Mouse (Mus musculus) kidney, postnatal 0 days (tissue): Measurements from ENCODE around the gene Arntl. TPM values are rescaled to one million over a fixed set of nuclear protein-coding genes. Genes with fewer than 3 reads are reported as not detected.

Experiments used
- ATAC-seq: fragments of 200-750 bp; cut with Nextera tagmentation; replicated peaks from 2 replicates; pipeline ENCODE4 v1.8.0; 2017; ENCODE audit warnings: low read depth, moderate number of reproducible peaks, moderate TSS enrichment, moderate library complexity; ENCODE audit not compliant: low FRiP score
- DNase-seq: peaks from one replicate; pipeline ENCODE4 v3.0.0-alpha.2; 2016; ENCODE audit warnings: low spot score
- H3K27ac ChIP-seq: fragments of 300-500 bp; sonication (generic); 2 replicates; pipeline ENCODE4 v1.5.1; 2014; ENCODE audit warnings: mild to moderate bottlenecking
- H3K27me3 ChIP-seq: fragments of 300-500 bp; sonication (generic); 2 replicates; pipeline ENCODE4 v1.6.1; 2014; ENCODE audit warnings: low read length, mixed read lengths; ENCODE audit not compliant: insufficient read depth
- H3K36me3 ChIP-seq: fragments of 300-500 bp; sonication (generic); 2 replicates; pipeline ENCODE4 v1.6.1; 2014; ENCODE audit warnings: low read length, mixed read lengths; ENCODE audit not compliant: insufficient read depth
- H3K4me1 ChIP-seq: fragments of 300-500 bp; sonication (generic); replicated peaks from 2 replicates; pipeline ENCODE4 v1.6.1; 2014; ENCODE audit warnings: antibody characterized with exemption, low read length, mixed read lengths; ENCODE audit not compliant: insufficient read depth
- H3K4me2 ChIP-seq: fragments of 300-500 bp; sonication (generic); 2 replicates; pipeline ENCODE4 v1.6.1; 2014; ENCODE audit warnings: mild to moderate bottlenecking, low read length, moderate library complexity, mixed read lengths
- H3K4me3 ChIP-seq: fragments of 300-500 bp; sonication (generic); replicated peaks from 2 replicates; pipeline ENCODE4 v1.5.1; 2014; ENCODE audit warnings: low read depth, low read length
- H3K9ac ChIP-seq: fragments of 300-500 bp; sonication (generic); 2 replicates; pipeline ENCODE4 v1.6.1; 2014; ENCODE audit warnings: low read depth, low read length
- H3K9me3 ChIP-seq: fragments of 300-500 bp; sonication (generic); replicated peaks from 2 replicates; pipeline ENCODE4 v1.6.1; 2016; ENCODE audit warnings: low read length, inconsistent platforms, mixed read lengths
- CTCF ChIP-seq: IDR thresholded peaks from 2 replicates; pipeline ENCODE4 v1.5.1; 2016; ENCODE audit warnings: antibody characterized with exemption, low read depth, mild to moderate bottlenecking, moderate library complexity
- WGBS: fragments of 180-500 bp; shearing (Covaris S2); extraction: QIAGEN DNeasy Blood & Tissue Kit; methylation state at CpG from one replicate; pipeline ENCODE4 v1.1.7; 2014; 5-methylcytosine and 5-hydroxymethylcytosine counted together
- polyA plus RNA-seq: library from polyadenylated mRNA; unstranded; fragments of >200 nt; fragmentation: Nextera tagmentation; extraction: Ambion mirVana; gene quantifications from 2 replicates; pipeline ENCODE4 v1.2.1, GENCODE M21; 2015

The Arntl gene
- polyA plus RNA-seq, 1 experiment from 2014 or later = 13.2 TPM

DNA sequence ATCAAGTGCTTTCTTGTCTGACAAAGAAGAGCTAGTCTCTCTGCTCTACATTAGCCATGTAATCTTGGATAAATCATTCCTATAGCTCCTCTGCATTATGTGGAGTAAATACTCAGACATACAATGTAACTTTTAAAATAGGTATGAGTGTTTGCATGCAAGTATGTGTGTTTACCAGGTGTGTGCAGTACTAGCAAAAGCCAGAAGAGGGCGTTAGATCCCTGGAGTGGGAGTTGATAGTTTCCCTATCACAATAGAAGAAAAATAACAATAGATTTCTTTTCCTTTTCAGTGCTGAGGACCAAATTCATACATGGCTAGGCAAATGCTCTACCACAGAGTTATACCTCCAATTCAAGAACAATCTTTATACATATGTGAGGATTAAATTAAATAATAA lies 15.5 kb upstream of the Arntl start:
- H3K9me3 ChIP-seq = no peaks in the 10 kb centered on the region
- no peak overlapping the region for H3K4me2 ChIP-seq
- no peak overlapping the region for H3K27ac ChIP-seq
- ATAC-seq (no peak), DNase-seq (no peak)
- WGBS = 66% methylated on average over 1 of the region's 1 CpGs
- no peak overlapping the region for H3K4me3 ChIP-seq
- H3K9ac ChIP-seq = no peak overlapping the region
- TF ChIP-seq CTCF = peak; percentile 43; the same call in 1 of the 2 replicates
- no peaks in the 10 kb centered on the region for H3K27me3 ChIP-seq
- H3K4me1 ChIP-seq = no peaks in the 10 kb centered on the region
- no peaks in the 10 kb centered on the region for H3K36me3 ChIP-seq

DNA sequence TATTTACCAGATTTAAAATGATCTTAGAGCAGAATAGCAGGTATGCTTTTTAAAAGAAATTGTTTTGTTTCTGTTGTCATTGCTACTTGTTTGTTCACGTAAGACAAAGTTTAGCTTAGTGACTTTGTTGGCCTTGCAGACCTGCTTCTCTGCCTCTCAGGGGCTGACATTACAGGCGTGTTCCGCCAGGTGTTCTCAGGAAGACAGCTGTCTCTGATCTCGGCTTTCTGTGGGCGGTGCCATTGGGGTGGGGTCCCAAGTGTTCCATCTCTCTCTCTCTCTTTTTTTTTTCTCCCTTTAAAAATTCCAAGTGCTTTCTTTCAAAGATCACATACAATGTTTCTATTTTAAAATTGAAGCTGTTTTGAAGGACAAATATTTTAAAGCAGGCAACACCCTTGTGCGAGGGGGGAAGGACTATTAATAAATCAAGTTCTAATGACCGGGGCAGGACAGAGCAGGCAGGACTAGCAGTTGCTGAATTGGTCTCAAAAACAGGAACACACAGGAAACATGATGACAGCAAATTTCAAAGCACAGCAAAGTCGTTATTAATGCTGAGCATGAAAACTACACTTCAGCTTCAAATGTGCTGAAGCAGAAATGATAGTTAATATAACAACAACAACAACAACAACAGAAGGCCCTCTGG lies 14.4 kb upstream of the Arntl start:
- TF ChIP-seq CTCF = no peak
- ATAC-seq (no peak), DNase-seq (peak; percentile 64)
- H3K9me3 ChIP-seq = no peaks in the 10 kb centered on the region
- H3K4me2 ChIP-seq = no peak overlapping the region
- H3K4me1 ChIP-seq = no peaks in the 10 kb centered on the region
- H3K36me3 ChIP-seq = no peaks in the 10 kb centered on the region
- WGBS = 12% methylated on average over 8 of the region's 8 CpGs
- no peak overlapping the region for H3K27ac ChIP-seq
- no peak overlapping the region for H3K4me3 ChIP-seq
- no peak overlapping the region for H3K9ac ChIP-seq
- H3K27me3 ChIP-seq = no peaks in the 10 kb centered on the region

DNA sequence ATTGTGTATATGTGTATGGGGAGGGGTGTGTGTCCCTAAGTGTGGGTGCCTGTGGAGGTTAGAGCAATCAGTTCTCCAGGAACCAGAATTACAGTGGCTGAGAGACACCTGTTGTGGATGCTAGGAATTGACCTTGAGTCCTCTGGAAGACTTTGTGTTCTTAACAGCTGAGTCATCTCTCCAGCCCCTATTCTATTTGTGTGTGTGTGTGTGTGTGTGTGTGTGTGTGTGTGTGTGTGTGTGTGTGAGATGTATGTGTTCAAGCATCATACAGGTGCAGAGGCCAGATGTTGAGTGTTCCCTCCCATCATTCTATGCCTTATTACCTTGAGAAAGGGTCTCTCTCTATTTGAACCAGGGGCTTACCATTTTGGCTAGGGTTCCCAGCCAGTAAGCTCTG lies 13.4 kb upstream of the Arntl start:
- Histone ChIP-seq H3K36me3 (no peaks in the 10 kb centered on the region), H3K4me2 (no peak overlapping the region), H3K9me3 (no peaks in the 10 kb centered on the region), H3K27ac (no peak overlapping the region), H3K27me3 (no peaks in the 10 kb centered on the region), H3K4me3 (no peak overlapping the region), H3K9ac (no peak overlapping the region), H3K4me1 (no peaks in the 10 kb centered on the region)
- DNase-seq (no peak), ATAC-seq (no peak)
- no peak for TF ChIP-seq CTCF

DNA sequence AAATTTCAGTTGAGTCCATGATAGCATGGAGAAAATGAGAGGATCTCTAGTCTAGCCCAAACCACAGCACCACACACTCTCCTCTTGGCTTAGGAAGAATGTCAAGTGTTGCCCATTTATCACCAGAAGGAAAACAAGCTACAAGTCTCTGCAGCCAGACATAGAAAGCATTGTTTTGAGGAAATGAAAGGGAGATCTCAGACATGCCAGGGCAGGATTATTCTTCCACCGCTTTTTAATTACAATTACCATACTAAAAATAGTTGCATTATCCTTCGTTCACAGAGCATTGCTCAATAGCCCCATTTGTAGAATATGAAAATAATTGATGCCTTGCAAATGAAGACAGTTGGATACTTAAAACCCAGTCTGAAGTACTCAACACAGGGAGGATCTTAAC lies 12.0 kb upstream of the Arntl start:
- no peaks in the 10 kb centered on the region for H3K36me3 ChIP-seq
- no peak overlapping the region for H3K4me2 ChIP-seq
- no peaks in the 10 kb centered on the region for H3K4me1 ChIP-seq
- 72% methylated on average over 2 of the region's 2 CpGs for WGBS
- no peak for ATAC-seq
- TF ChIP-seq CTCF = no peak
- H3K27me3 ChIP-seq = no peaks in the 10 kb centered on the region
- H3K9ac ChIP-seq = no peak overlapping the region
- no peak overlapping the region for H3K4me3 ChIP-seq
- no peak overlapping the region for H3K27ac ChIP-seq
- H3K9me3 ChIP-seq = no peaks in the 10 kb centered on the region
- no peak for DNase-seq

DNA sequence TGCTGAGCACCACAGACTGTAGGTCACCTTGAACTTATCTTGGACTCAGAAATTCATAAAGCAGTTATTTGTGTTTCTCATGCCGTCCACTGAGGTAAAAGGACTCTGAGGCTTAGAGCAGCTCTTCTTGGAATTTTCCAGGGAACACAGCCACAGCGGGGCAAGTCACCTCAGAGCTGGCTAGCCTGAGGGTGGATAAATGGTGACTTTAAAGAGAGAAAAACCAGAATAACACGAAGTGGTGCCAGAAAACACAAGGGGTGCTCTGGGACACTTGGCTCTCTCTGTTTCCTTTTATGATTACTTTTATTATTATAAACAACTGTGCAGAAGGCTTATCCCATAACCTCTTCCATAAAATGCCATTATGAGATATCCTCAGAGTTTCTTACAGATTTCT lies 11.1 kb upstream of the Arntl start:
- WGBS = 88% methylated on average over 3 of the region's 3 CpGs
- ATAC-seq (no peak), DNase-seq (no peak)
- Histone ChIP-seq H3K27ac (no peak overlapping the region), H3K9me3 (no peaks in the 10 kb centered on the region), H3K4me2 (no peak overlapping the region), H3K27me3 (no peaks in the 10 kb centered on the region), H3K4me1 (no peaks in the 10 kb centered on the region), H3K36me3 (no peaks in the 10 kb centered on the region), H3K9ac (no peak overlapping the region), H3K4me3 (no peak overlapping the region)
- TF ChIP-seq CTCF = no peak

DNA sequence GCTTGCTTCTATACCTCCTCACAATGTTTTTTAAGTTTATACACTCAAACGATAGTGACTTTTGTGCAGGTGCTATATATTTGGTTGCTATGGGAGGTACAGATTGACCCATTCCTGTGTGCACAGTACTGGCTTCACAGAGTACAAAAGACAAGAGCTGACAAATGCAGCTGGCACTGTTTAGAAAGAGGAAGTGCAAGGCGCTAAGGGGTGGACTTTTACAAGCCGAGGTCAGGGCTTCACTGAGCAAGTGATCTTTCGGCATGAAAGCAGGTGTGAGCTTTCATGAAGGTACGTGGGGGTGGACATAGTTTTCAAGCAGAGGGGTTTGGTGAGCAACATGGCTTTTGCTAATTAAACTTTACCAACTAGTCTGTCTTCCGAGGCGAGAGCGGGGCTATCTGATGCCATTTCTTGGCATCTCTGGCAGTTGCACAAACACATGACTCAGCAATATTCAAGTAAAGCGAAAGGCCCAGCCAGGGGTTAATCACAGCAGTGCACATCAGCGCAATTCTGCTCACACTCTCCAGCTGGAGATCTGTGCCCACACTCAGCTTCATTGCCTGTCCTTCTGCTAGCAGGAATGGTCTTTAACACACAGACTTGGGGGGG lies 10.0 kb upstream of the Arntl start:
- Histone ChIP-seq H3K4me1 (no peaks in the 10 kb centered on the region), H3K36me3 (no peaks in the 10 kb centered on the region), H3K4me3 (no peak overlapping the region), H3K27me3 (no peaks in the 10 kb centered on the region), H3K9me3 (no peaks in the 10 kb centered on the region), H3K9ac (no peak overlapping the region), H3K4me2 (no peak overlapping the region; the same call in 1 of the 2 replicates), H3K27ac (no peak overlapping the region)
- no peak for TF ChIP-seq CTCF
- 15% methylated on average over 10 of the region's 10 CpGs for WGBS
- ATAC-seq = no peak
- DNase-seq = peak; percentile 9
